Mouse (Mus musculus): ENCODE results near the gene Popdc3. TPM values are rescaled to one million over a fixed set of nuclear protein-coding genes. Genes with fewer than 3 reads are reported as not detected.
A peak's percentile ranks its signal among the peaks of the same experiment; 100 is the strongest.

The Popdc3 gene
- polyA plus RNA-seq, 1 experiment from 2014 or later: 0.18 TPM

DNA sequence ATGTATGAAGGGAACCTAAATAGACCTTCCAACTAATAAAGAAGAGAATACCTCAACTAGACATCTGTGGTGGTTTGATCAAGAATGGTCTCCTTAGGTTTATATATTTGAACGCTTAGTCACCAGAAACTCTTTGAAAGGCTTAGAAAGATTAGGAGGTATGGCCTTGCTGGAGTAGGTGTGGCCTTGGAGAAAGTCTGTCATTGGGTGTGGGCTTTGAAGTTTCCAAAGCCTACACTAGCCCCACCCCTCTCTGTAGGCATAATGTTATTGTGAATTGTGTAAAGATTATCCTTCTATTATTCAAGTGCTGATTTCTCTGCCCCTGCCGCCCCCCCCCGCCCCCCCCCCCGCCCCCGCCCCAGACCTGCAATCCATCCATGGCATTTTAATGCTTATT lies 59.6 kb downstream of the Popdc3 start:
- Histone ChIP-seq H3K4me2 (ENCODE audit: low read depth, low read length) (no peak overlapping the region), H3K27me3 (ENCODE audit: control insufficient read depth, insufficient read depth, low read depth, low read length) (no peaks in the 10 kb centered on the region), H3K9ac (ENCODE audit: low read depth, low read length) (no peak overlapping the region), H3K36me3 (ENCODE audit: control insufficient read depth, insufficient read depth) (no peaks in the 10 kb centered on the region), H3K4me1 (ENCODE audit: control insufficient read depth, low read depth, low read length) (no peaks in the 10 kb centered on the region), H3K9me3 (replicated peaks; ENCODE audit: control insufficient read depth, low read length) (no peaks in the 10 kb centered on the region), H3K4me3 (ENCODE audit: low read depth, low read length) (no peak overlapping the region), H3K27ac (ENCODE audit: low read length) (no peak overlapping the region)
- no peak for ATAC-seq (ENCODE audit: low read depth)
- 59% methylated on average over 5 of the region's 5 CpGs for WGBS (ENCODE audit: insufficient replicate concordance)

DNA sequence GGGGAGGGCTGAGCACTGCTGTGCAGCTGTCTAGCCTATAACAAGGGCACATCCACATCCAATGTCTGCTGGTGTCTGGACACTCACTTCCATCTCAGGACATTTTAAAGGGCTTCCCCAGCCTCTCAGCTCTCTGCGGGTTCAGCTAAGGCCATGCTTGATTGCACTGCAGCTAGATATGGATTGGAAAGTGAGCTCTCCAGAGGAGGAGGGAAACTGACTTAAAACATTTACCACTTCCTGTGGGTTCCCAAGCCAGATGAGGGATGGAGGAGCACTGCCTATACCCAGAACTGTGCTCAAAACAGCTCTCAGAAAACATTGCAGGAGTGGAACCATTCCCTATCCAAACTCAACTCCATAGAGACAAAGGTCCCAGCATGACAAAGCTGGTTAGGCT lies 82.6 kb downstream of the Popdc3 start:
- Histone ChIP-seq H3K4me2 (ENCODE audit: low read depth, low read length) (no peak overlapping the region), H3K36me3 (ENCODE audit: control insufficient read depth, insufficient read depth) (no peaks in the 10 kb centered on the region), H3K27me3 (ENCODE audit: control insufficient read depth, insufficient read depth, low read depth, low read length) (no peaks in the 10 kb centered on the region), H3K9ac (ENCODE audit: low read depth, low read length) (no peak overlapping the region), H3K4me1 (ENCODE audit: control insufficient read depth, low read depth, low read length) (no peaks in the 10 kb centered on the region), H3K4me3 (ENCODE audit: low read depth, low read length) (no peak overlapping the region), H3K9me3 (replicated peaks; ENCODE audit: control insufficient read depth, low read length) (no peaks in the 10 kb centered on the region; the same call in 1 of the 2 replicates), H3K27ac (ENCODE audit: low read length) (no peak overlapping the region)
- WGBS (ENCODE audit: insufficient replicate concordance): 15% methylated on average over 1 of the region's 1 CpGs
- no peak for ATAC-seq (ENCODE audit: low read depth)

DNA sequence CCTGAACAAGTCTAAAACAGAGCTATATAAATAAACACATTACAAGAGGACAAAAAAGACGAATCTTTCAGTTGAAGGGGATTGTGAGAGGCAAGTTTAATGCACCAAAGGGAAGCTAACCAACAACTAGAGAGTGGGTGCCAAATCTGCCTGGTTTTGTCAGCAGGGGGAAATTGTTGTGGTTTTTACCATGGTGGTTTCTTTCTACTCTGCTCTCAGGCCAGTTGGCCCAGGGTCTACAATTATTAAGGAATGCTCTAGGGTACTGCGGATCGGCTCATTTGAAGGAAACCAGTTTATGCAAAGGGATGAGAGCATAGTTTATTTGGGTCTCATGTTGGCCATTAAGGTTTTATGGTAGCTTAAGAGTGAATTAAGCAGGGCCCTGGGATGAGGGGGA lies 84.2 kb downstream of the Popdc3 start:
- H3K4me3 ChIP-seq (ENCODE audit: low read depth, low read length): no peak overlapping the region
- H3K4me2 ChIP-seq (ENCODE audit: low read depth, low read length): no peak overlapping the region
- H3K9ac ChIP-seq (ENCODE audit: low read depth, low read length): no peak overlapping the region
- ATAC-seq (ENCODE audit: low read depth): no peak
- H3K27me3 ChIP-seq (ENCODE audit: control insufficient read depth, insufficient read depth, low read depth, low read length): no peaks in the 10 kb centered on the region
- 60% methylated on average over 3 of the region's 3 CpGs for WGBS (ENCODE audit: insufficient replicate concordance)
- H3K36me3 ChIP-seq (ENCODE audit: control insufficient read depth, insufficient read depth): no peaks in the 10 kb centered on the region
- H3K27ac ChIP-seq (ENCODE audit: low read length): no peak overlapping the region
- H3K4me1 ChIP-seq (ENCODE audit: control insufficient read depth, low read depth, low read length): no peaks in the 10 kb centered on the region
- H3K9me3 ChIP-seq (replicated peaks; ENCODE audit: control insufficient read depth, low read length): no peaks in the 10 kb centered on the region

DNA sequence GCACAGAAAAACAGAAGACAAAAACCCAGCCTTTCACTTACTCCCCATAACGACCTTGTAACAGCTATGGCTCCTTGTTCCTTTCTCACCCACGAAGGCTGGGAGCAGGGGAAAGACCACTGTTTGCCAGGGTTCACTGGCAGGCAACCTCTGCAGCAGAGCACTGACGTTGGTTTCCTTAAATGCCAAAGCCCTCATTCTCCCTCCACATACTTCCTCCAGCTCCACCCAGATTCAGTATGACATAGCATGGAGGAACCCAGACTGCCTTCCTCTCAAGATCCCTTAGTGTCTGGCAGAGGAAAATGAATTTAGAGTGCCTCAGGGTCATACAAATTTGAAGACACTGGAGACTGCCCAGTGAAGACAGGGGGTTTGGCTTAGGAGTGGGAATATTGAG lies 98.6 kb downstream of the Popdc3 start:
- Histone ChIP-seq H3K9ac (ENCODE audit: low read depth, low read length) (no peak overlapping the region), H3K27ac (ENCODE audit: low read length) (no peak overlapping the region), H3K36me3 (ENCODE audit: control insufficient read depth, insufficient read depth) (no peaks in the 10 kb centered on the region), H3K4me3 (ENCODE audit: low read depth, low read length) (no peak overlapping the region), H3K27me3 (ENCODE audit: control insufficient read depth, insufficient read depth, low read depth, low read length) (no peaks in the 10 kb centered on the region), H3K9me3 (replicated peaks; ENCODE audit: control insufficient read depth, low read length) (no peaks in the 10 kb centered on the region), H3K4me1 (ENCODE audit: control insufficient read depth, low read depth, low read length) (no peaks in the 10 kb centered on the region), H3K4me2 (ENCODE audit: low read depth, low read length) (no peak overlapping the region)
- WGBS (ENCODE audit: insufficient replicate concordance): 14% methylated on average over 3 of the region's 3 CpGs
- ATAC-seq (ENCODE audit: low read depth): no peak

DNA sequence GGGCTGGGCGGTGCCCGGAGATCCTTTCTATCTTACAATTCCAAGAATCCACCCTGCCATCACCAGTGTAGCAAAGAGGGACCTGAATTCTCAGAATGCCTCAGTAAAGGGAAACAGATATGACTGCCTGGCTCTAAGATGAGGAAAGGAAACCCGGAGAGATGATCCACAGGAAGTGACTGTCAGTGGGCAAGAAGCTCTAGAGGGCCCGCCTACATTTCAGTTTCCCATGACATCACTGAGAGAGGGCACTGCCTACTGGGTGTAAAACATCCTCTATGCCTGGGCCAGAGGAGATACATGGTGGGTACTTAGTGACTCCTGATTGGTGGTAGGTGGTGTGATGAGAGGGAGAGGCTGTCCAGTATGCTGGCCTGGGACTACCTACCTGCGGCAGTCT lies 99.1 kb downstream of the Popdc3 start:
- no peak for ATAC-seq (ENCODE audit: low read depth)
- Histone ChIP-seq H3K9ac (ENCODE audit: low read depth, low read length) (no peak overlapping the region), H3K27ac (ENCODE audit: low read length) (no peak overlapping the region), H3K4me2 (ENCODE audit: low read depth, low read length) (no peak overlapping the region), H3K27me3 (ENCODE audit: control insufficient read depth, insufficient read depth, low read depth, low read length) (no peaks in the 10 kb centered on the region), H3K4me1 (ENCODE audit: control insufficient read depth, low read depth, low read length) (no peaks in the 10 kb centered on the region), H3K4me3 (ENCODE audit: low read depth, low read length) (no peak overlapping the region), H3K9me3 (replicated peaks; ENCODE audit: control insufficient read depth, low read length) (no peaks in the 10 kb centered on the region), H3K36me3 (ENCODE audit: control insufficient read depth, insufficient read depth) (no peaks in the 10 kb centered on the region)
- 50% methylated on average over 5 of the region's 5 CpGs for WGBS (ENCODE audit: insufficient replicate concordance)

DNA sequence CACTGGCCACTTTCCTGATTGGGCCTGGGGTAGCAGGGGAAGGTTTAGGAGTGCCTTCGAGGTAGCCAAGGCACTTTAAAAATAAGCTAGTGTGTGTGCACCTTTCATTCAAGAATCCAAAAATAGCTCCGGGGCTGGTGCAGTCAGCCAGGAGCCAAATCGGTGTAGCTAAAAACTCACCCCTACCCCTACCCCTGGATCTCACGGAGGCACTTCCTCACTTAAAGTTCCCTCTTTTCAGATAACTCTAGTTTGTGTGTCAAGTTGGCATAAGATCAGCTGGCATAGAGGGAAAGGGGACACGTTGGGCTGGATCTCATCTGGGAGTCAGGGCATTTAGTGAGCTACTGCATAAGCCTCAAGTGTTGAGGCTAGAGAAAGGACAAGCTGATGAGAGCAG lies 107.8 kb downstream of the Popdc3 start:
- Histone ChIP-seq H3K4me2 (ENCODE audit: low read depth, low read length) (no peak overlapping the region), H3K9me3 (replicated peaks; ENCODE audit: control insufficient read depth, low read length) (no peaks in the 10 kb centered on the region), H3K4me3 (ENCODE audit: low read depth, low read length) (no peak overlapping the region), H3K27me3 (ENCODE audit: control insufficient read depth, insufficient read depth, low read depth, low read length) (peaks cover 24% of the 10 kb centered on the region), H3K9ac (ENCODE audit: low read depth, low read length) (no peak overlapping the region), H3K27ac (ENCODE audit: low read length) (no peak overlapping the region), H3K4me1 (ENCODE audit: control insufficient read depth, low read depth, low read length) (no peaks in the 10 kb centered on the region), H3K36me3 (ENCODE audit: control insufficient read depth, insufficient read depth) (no peaks in the 10 kb centered on the region)
- WGBS (ENCODE audit: insufficient replicate concordance): 37% methylated on average over 5 of the region's 5 CpGs
- ATAC-seq (ENCODE audit: low read depth): no peak

DNA sequence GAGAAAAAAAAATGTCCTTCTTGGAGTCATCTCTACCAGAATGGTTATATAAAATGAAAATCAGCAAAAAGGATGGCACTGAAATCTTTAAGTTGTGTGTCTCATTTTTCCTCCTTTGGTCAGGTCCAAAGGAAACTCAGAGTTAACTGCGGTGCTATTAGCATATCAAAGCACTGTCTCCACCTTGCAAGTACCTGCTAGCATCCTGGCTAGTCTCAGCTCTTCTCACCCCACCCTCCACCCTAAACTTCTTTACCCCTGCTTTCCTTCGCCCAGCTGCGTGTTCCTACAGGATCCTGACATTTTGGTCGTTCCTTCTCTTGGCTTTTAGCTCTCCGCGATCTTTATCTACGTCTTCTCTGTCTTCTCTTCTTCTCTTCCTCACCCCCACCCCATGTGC lies 110.5 kb downstream of the Popdc3 start:
- H3K4me3 ChIP-seq (ENCODE audit: low read depth, low read length): no peak overlapping the region
- no peak for ATAC-seq (ENCODE audit: low read depth)
- no peaks in the 10 kb centered on the region for H3K4me1 ChIP-seq (ENCODE audit: control insufficient read depth, low read depth, low read length)
- WGBS (ENCODE audit: insufficient replicate concordance): 30% methylated on average over 7 of the region's 7 CpGs
- no peak overlapping the region for H3K27ac ChIP-seq (ENCODE audit: low read length)
- H3K36me3 ChIP-seq (ENCODE audit: control insufficient read depth, insufficient read depth): no peaks in the 10 kb centered on the region
- no peak overlapping the region for H3K4me2 ChIP-seq (ENCODE audit: low read depth, low read length)
- peaks cover 24% of the 10 kb centered on the region for H3K27me3 ChIP-seq (ENCODE audit: control insufficient read depth, insufficient read depth, low read depth, low read length)
- no peak overlapping the region for H3K9ac ChIP-seq (ENCODE audit: low read depth, low read length)
- H3K9me3 ChIP-seq (replicated peaks; ENCODE audit: control insufficient read depth, low read length): no peaks in the 10 kb centered on the region

DNA sequence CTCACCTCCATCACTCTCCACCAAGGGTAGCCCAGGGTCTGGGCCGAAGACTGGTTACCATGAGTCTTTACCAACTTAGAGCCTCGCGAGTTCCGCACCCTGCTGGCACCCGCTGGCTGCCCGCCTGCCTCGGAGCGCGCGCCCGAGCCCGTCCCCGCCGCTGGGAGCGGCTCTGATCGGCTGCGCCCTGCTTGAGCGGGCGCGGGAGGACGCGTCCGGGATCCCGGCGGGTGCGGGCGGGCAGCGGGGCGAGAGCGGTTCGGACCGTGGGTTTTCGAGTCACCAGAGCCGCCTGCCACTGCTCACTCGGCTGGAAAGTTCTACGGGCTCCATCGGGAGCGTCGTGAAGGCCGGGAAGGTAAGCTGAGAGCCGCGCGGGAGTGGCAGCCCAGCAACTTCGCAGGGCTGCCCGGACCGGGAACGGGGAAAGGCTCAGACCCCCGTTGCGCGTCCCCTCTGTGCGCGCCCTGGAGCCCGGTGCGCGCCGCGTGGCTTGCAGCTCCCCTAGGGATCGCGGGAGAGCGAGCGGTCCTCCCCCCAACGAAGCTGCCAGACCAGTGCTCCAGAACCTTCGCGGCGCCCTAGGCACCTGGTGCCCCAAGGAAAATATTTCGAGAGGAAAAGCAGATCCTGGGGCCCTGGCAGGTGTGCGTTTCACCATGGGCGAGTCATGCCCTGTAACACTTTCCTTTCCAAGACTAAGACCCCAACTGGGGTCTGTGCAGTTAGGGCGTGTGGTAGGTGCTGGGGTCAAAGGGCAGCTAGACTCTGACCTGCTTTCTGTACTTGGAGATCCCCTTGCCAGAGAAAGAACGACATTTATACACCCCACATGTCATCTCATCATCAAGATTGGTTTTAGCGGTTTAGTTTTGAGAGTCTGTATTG lies 111.6 kb downstream of the Popdc3 start:
- Histone ChIP-seq H3K27ac (ENCODE audit: low read length) (no peak overlapping the region), H3K27me3 (ENCODE audit: control insufficient read depth, insufficient read depth, low read depth, low read length) (peaks cover 24% of the 10 kb centered on the region), H3K9ac (ENCODE audit: low read depth, low read length) (no peak overlapping the region), H3K9me3 (replicated peaks; ENCODE audit: control insufficient read depth, low read length) (no peaks in the 10 kb centered on the region), H3K4me1 (ENCODE audit: control insufficient read depth, low read depth, low read length) (no peaks in the 10 kb centered on the region), H3K4me3 (ENCODE audit: low read depth, low read length) (peak overlapping the region; percentile 33), H3K4me2 (ENCODE audit: low read depth, low read length) (peak overlapping the region; percentile 48), H3K36me3 (ENCODE audit: control insufficient read depth, insufficient read depth) (no peaks in the 10 kb centered on the region)
- no peak for ATAC-seq (ENCODE audit: low read depth)
- 2% methylated on average over 71 of the region's 71 CpGs for WGBS (ENCODE audit: insufficient replicate concordance)

DNA sequence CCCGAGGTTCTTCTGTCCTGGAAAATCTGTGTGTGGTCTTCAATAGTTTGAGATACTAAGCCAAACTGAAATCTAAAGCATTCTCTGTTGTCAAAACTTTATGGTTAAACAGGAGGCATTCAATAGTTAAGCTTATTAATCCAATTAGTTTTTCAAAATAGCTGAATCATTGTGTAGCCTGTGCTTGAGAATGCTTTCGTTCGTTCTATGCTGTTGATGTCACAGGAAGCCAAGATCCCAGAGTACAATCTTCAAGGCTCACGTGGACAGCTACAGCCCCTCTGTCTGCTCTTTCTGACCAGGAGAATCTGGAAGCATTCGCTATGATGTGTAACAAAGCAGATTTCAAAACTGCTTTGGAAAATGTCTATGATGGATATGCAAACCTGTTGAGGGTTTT lies 112.7 kb downstream of the Popdc3 start:
- Histone ChIP-seq H3K36me3 (ENCODE audit: control insufficient read depth, insufficient read depth) (no peaks in the 10 kb centered on the region), H3K4me2 (ENCODE audit: low read depth, low read length) (no peak overlapping the region), H3K27me3 (ENCODE audit: control insufficient read depth, insufficient read depth, low read depth, low read length) (peaks cover 24% of the 10 kb centered on the region), H3K9ac (ENCODE audit: low read depth, low read length) (no peak overlapping the region), H3K27ac (ENCODE audit: low read length) (no peak overlapping the region), H3K9me3 (replicated peaks; ENCODE audit: control insufficient read depth, low read length) (no peaks in the 10 kb centered on the region), H3K4me3 (ENCODE audit: low read depth, low read length) (no peak overlapping the region), H3K4me1 (ENCODE audit: control insufficient read depth, low read depth, low read length) (no peaks in the 10 kb centered on the region)
- ATAC-seq (ENCODE audit: low read depth): no peak
- 43% methylated on average over 5 of the region's 5 CpGs for WGBS (ENCODE audit: insufficient replicate concordance)
